Mouse (Mus musculus) frontal cortex, postnatal 14 days (tissue): ENCODE data around the gene Abca13.

Experiments used
- DNase-seq, 2 experiments: peaks; one replicate each; pipeline ENCODE4 v3.0.0; 2022; ENCODE audit warnings: low spot score in 2 of 2

Abca13 gene

DNA sequence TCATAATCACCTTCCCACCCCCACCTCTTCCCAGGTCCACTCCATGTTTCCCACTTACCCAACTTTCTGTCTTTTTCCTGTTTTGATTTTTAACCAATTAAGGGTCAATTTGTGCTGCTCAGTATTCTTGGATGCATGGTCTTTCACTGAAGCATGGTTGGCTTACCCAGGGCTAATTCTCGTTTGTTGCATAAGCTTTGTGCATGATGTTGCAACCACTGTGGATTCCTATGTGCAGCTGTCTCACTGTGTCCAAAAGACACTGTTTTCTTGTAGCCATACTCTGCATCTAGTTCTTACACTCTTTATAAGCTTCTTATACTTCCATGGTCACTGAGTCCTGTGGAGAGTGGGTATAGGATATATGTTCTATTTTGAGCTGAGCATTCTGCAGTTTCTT is 477.7 kb downstream of the Abca13 start:
- no peak for DNase-seq

- no peak for DNase-seq
These were observed 493.2 kb downstream of the Abca13 start for GRCm38 (mm10) chr11:9684952-9685351.

DNA sequence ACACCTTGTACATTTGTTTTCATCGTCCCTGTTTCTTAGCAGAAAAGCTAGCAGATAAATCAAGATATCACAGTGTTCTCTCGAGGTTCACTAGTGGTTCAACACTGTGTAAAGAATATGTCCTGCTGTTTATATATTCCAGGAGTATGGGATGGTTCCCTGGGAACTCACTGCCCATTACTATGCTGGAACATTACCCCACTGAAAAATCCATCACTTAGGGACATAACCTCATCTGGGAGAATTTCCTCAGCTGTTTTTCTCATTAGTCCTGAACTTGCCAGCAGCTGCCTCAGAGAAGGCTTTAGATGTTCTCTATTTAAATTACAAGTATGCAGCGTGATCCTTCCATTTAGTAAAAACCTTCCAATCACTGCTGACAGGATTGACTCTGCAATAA is 513.4 kb downstream of the Abca13 start:
- no peak for DNase-seq

DNA sequence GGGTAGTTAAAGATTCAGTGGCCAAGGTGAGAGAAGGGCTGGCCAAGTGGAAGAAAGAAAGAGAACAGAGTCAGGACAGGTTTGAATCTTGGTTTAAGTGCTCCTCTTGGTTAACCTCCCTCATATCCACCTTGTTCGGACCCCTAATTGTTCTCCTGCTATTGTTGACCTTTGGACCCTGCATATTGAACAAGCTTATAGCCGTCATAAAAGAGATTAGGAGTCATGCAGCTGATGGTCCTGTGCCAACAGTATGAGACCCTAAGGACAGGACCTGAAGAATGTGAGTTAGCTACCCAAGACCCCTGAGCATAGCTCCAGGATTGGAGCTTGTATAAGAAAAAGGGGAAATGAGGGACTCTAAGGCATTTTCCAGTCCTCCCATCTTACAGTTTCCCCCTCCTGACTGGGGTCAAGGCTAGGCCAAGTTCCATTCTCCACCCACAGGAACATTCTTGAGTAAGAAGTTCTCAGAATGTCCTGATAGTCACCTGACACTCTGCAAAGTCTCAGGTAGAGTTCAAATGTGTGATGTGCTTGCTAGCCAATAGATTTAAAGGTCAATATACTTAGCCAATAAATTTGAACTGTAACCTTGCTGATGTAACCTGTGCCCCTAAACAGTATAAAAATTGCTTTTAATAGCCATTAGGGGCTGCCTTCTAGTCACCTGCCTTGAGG is 536.2 kb downstream of the Abca13 start:
- DNase-seq: no peak

- DNase-seq: no peak
These were observed 539.6 kb downstream of the Abca13 start for GRCm38 (mm10) chr11:9731300-9731699.
